Mouse (Mus musculus): ENCODE measurements at regions not wholly inside any gene's neighbourhood (a gene's known extent, or its start where the extent isn't known, plus 50 kb on each side); places are given as distances from the start of the nearest gene placed in this dataset.

DNA sequence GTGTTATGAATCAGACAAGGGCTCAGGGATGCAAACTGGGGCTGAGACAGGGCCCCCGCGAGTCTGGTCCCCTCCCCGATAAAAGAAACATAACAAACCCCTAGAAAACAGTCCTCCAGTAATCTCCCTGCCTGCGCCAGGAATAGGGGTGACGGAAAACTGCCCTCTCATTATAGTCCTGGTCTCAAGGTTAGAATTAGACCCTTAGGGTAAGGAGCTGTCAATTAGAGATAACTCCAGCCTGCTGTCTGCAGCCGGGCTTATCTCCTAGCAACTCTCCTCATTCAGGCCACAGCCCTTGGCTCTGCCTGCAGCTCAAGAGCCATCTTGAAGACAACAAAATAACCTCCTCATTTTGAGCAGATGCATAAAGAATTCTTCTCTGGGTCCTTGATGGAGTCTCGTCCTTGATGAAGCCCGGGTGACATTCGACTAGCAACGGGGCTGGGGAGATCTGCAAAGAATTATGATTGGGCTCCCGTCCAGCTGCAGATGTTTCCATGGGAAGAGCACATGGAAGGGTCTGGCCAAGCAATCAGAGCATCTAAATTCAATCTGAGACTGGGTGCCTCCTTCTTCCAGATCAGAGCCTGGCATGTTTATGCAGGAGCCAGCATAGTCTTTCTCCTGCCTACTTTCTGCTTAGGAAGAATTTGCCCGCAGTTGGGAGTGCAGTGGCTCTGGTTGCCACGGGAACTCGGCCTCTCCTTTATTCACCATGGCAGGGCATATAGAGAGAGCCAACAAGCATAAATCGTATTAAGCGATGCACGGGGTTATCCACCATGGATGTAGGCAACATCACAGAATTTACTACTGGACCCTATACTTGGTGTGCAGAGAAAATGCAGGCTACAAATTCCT is 281.2 kb downstream of the Sox11 start:
- peak; percentile 5 for DNase-seq (ENCODE audit: low spot score)

DNA sequence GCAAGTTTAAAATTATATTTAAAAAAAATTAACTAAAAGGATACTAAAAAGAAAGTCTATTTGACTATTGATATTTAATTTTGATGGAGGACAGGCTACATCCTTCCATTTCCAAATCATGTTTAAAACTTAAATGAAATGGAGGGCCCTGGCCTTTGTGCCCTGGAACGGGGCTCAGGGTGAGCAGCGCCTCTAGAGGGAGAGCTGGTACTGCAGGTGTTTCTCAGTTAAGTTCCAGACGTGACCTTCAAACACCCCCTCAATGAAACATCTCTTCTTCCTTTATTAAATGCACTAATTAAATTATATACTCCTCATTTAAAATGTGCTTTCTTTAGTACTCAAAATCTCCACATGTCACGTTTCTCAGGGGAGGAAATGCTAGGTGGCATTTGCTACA is 282.5 kb downstream of the Sox11 start:
- no peak for DNase-seq (ENCODE audit: low spot score)

DNA sequence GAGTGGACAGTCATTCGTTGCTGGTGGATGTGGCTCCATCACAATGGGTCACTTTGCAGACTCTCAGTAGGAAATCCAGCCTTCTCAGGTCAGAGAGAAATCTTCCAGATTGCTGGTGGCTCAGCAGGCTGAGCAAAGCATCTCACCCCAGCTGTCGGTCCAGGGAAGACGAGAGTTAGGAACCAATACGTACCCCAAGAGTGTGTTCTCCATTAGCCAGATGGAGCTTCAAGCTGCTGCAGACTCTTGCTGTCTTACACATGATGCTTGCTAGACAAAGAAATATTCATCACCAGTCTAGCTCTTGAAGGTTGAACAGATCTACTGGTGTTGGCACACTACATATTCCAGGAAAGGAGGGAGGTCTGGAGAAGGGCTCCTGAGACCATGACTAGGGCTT is 288.0 kb downstream of the Sox11 start:
- DNase-seq (ENCODE audit: low spot score): no peak

DNA sequence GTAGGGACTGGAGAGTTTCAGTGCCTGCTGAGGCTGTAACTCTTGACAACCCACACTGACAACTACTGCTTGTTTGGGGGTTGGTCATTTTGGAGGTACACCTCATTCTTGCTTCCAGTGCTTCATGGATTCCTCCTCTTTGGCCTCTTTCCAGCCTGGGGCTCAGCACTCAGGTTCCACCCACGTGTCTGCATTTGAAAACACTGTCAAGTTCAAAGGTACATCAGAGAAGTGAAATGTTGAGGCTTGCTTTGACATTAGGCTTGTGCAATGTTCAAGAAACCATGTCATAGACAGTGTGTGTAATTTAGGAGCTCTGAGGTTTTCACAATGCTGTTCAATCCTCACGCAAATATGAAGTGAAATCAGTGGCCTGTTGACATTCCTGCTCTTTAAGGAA is 304.5 kb downstream of the Sox11 start:
- DNase-seq (ENCODE audit: low spot score): no peak

DNA sequence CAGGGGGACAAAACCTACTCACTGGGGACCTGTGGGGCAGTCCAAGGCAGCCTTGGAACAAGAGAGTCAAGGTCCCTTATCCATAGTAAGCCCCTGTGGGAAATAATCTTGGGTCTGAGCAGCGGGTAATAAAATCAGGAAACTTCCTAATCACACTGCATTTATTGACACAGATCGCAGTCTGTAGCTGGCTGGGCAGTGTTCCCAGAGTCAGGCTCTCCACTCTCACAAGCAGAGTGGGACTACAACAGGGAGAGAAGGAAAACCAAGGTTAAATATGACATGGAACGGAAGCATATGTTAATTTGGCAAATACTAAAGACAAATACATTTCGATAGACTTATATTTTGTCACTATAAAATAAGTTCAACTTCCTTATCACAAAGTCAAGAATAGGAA is 322.6 kb downstream of the Sox11 start:
- no peak for DNase-seq (ENCODE audit: low spot score)

DNA sequence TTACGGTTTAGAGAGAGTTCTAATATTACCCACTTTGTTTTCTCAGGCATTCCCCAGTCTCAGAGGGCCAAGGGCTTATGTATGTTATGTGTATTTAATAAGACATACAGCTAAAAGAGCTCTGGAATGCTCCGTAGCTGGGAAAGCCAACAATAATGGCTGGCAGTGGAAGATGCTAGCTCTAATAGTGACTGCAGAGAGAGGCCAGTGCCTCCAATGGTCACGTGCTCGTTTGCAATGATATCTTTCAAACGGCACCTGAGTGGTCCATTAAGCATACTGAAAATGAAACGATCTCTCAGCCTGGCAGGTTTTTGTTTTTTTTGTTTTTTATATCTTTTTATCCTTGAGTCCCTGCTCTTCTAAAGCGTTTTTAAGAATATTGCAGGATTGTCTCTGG is 324.0 kb downstream of the Sox11 start:
- DNase-seq (ENCODE audit: low spot score): no peak

DNA sequence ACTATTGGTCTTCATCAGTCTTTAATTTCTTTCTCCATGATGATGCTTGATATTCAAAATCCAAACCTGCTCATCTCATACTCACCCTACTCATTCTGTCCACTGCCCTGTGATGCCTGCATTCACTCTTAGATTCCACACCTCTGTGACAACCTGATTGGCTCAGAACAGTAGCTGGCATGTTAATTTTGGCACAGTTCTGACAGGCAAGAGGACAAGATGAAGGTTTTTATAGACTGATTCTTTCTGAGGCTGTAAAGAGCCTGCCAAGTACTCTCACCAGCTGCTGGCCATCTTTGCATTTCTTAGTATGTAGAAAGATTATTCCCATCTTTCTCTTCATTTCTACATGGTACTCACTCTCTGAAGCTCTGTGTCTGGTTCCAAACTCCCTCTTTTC is 343.1 kb downstream of the Sox11 start:
- no peak for DNase-seq (ENCODE audit: low spot score)

DNA sequence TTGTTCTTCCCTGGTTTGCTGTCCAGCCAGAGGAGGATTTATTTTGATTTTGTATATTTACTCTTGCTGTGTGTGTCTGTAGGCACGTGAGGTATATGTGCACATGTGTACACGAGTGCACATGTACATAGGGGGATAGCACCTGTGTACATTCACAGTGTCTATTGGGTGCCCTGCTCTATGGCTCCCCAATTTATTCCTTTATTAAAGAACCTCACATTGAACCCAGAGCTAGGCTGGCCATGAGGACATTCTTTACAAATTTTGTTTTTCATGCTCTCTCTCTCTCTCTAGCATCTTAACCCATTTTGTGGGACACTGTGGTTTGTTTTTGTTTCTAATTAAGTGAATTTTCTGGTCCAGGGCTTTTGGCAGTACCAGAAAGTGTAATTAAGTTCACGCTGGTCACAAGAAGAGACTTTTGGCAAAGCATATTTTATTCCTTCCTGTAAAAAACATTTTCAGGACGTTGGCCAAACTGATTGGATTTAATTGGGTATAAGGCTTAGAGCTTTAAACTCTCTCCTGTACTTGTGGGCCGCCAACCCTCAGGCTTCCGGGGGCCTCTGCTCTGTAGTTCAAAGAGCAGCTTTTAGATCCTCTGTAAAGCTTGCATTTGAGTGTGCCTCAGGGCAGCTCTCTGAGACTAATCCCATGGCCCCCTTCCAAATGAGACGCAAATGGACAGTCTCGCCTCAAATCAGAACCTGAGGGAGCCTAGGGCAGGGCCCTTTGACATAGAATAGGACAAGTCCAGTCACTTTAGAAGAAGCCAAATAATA is 365.9 kb downstream of the Sox11 start:
- no peak for DNase-seq (ENCODE audit: low spot score)

DNA sequence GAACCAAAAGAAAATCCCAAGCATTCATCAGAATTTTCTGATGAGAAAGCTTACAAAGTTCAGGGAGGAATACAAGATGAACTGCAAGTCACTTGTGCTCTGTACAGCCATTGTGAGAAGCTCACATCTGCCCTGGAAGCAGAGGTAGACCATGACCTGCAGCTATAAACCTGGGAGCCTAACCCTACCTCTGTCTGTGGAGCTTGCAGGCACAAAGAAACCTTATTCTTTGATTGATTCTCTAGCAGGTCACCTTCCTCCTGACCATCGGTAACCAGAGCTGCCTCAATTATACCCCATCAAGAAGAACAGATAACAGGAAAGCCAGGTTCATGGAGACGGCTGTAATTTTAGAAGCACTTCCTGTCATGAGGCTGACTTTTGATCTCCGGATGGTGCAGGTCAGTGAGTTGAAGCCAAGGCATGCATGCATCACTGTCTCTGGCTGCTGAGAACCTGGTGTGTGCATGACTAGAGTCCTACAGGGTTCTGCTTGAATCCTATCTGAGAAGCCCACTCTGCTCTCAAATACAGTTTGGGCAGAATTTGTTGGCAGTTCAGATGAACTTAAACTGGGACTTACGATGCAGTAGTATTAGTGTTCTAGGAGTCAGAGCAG is 369.8 kb downstream of the Sox11 start:
- DNase-seq (ENCODE audit: low spot score): no peak

DNA sequence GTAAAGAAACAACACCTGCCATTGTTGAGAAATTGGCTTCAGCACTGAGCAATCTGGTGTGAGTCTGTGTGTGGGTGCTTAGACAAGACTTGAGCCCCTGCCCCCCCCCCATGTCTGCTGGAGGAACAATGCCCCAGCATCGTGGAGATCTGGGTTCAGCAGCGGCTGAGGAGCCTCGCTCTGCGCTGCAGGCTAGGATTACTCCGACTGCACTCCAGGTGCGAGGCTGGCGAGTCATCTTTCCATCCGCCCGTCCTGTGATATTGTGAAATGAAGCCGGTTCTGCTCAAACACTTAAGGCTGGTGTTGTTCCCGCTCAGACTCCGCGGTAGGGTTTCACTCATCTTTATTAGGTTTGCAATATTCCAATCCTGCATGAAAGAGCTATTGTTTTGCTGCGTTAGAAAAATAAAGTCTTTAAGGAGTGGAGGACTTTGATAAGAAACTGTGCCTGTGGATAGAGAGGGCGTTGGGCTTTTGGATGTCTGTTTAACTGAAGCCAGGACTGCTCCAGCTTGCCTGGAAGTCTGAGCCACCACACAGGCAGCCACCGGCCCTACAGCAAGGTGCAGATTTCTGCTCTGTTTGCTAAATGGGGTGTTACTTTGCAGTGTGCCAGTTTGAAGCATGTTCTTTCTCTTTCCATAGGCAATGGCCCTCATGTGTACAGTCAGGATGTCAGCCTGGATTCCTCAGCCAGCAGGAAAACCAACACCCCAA is 375.2 kb downstream of the Sox11 start:
- DNase-seq (ENCODE audit: low spot score): no peak

DNA sequence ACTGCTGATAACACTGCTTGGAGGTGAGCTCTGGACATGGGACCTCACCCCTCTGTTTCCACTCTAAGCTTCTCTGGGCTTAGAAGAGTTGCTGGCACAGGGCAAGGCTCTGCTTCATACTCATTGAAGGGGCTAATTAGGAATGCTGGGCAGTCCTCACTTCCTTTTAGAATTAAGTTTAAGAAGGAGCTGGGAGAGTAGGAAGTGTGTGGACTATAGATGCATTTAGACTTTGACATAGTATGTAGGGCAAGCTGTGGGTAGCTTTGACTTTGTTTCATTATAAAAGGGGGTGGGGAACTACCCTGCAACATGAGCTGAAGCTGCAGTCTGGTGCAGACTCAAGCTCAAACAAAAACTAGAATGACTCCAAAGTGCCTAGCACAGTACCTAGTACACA is 378.5 kb downstream of the Sox11 start:
- no peak for DNase-seq (ENCODE audit: low spot score)

DNA sequence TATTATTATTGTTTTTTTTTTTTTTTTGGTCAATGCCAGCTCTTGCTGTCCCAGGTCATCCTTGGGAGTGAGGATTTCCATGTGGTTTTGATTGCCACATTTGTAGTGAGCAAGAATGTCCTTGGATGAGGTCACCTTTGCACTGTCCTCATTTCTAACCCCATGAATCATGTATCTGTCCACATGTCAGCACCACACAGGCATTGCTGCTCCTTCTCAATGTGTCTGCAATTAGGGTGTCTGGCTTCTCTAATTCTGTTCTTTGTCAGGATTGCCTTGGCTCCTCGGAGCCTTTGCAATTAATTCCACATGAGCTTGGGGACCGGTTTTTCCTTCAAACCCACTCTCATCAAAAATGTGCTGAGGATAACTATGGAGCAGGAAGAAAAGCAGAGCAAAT is 402.5 kb downstream of the Sox11 start:
- peak; percentile 2 for DNase-seq (ENCODE audit: low spot score)

DNA sequence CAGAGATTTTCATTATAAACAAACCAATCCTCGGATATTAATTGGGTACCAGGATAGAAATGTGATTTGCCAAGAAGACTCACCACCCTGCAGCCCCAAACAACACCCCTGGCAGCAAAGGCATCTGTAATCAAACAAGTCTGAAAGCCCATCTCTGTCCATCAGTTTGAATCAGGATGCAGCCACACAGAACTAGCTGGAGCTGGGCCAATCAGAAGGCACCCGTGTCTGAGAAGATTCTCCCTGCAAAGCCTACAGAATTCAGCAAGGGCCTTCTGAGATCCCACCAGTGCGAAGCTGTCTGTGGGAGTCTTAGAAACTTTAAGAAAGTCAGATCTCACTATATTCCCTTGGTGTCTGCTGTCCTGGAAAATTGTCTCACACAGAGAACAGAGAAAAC is 404.5 kb downstream of the Sox11 start:
- DNase-seq (ENCODE audit: low spot score): no peak

DNA sequence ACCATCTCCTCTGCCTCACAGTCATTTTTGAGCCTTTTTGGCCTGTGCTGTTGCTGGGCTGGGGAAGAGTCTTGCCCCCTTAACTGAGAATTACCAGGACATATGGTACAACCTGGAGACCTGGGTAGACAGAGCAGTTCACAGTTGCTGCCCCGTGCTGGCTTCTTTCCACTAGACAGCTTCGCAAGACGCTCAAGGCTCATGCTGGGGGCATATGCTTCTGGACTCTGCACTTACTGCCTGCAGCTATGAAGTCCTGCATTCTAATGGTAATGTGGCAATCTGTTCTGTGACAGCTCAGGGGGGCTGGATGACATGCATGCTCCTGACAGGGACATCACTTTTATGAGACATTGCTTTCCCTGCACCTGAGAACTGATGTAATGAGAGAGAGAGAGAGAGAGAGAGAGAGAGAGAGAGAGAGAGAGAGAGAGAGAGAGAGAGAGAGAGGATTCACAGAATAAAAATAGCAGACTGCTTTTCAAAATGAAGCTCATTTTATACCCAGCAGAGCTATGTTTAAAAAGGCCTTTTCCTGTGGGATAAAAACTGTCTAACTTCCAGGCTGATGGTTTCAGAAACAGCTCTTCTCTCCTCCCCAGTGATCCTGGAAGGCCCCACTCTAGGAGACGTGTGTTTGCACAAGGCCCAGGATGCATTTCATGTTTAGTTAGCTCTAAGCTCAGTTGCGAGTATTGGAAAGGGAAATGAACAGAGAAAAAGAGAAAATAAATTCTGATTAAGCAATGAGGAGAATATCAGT is 405.5 kb downstream of the Sox11 start:
- no peak for DNase-seq (ENCODE audit: low spot score)

DNA sequence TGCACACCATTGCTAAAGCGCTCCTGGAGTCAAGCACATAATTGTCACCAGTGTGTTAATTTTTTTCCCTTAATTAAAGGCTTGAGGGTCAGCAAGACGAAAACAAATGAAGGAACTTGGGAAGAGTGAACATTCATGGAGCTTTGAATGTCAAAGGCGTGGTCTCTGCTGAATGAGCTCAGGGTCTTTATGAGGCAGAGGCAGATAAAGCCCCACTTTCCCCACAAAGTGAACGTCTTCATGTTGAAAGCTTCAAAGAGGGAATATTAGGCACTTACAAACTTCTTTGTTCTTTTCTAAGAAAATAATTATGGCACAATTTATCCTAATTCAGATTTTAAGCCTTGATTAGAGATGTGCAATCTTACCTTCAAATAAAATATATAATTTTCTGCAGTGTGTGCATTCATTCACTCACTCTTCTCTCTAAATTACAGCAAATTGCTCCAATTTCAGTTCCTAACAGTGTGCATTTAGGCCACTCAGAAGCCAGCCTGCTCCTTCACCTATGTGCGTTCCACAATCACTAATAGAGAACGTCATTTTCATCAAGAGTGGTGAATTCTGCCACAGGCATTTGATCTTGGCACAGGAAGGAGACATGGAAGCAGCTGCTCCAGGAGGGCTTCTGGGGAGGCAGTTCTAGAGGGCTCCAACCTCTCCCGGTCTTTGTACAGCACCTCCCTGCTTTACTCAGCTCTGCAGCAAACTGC is 412.1 kb downstream of the Sox11 start:
- DNase-seq (ENCODE audit: low spot score): no peak

DNA sequence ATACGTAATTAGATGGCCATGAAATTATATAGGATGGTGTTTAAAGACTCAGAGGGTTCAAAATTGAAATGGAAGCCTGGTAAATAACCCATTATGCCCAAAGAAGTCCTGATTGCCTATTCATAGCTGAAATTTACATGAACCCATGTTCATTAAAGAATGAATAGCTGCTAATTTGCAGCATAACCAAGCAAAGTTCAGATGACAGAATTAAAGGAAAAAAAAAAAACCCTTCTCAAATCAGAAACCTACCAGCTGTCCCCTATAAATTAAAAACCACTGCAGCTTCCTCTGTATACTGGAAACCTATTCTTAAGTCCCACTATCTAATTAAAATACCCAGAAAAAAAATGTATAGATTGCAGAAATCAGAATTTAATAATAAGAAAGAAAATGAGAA is 436.2 kb downstream of the Sox11 start:
- DNase-seq (ENCODE audit: low spot score): no peak

DNA sequence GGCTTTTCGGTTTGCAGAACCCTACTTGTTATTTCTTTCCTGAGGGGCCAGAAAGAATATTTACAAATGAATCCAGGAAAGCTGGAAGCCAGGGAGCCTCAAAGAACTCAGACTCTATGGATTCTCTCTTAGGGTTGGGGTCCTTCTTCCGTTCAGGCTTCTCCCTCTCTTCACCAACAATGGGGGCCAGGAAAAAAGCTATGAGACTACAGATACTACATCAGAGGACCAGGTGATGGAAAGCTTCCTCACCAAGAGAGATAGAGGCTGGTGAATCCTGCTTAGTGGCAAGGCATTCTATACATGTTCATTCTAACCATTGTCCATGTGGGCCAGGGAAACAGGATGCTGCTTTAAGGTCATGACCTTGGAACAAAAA is 434.9 kb downstream of the Cmpk2 start:
- DNase-seq (ENCODE audit: low spot score): no peak

DNA sequence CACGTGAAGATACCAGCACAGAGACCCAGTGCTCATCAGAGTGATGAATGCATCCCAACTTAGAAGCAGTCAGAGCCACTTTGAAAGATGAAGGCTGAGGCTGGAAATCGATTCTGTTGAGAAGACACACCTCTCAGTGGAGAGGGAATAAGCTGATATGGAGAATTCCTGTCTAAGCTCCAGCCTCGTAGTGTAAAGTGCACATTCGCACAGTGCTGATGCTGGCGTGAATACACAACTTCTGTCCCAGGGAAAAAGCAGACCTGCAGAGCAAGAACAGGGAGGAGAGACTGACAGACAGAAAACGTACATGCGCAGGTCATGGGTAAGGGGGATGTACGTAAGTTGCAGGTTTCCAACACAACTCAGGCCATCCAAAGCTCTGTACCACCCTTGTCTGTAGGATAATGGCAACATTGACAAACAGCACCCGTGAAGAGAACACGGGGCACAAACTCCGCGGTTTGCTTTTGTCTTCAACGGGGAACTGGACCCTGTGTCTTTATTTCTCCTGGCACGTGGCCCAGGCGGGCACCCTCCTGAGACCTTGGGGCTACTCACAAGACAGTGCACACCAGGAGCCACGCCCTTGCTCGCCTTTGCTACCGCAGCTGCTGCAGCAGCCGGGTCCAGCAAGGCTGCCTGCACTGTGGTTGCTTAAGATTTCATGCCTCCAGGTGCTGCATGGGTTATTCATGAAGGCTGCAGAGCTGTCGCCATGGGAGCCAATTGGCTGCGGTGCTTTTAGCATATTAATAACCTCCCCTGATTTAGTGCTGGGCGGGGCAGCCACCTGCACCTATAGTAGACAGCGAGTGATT is 434.3 kb downstream of the Cmpk2 start:
- DNase-seq (ENCODE audit: low spot score): no peak

DNA sequence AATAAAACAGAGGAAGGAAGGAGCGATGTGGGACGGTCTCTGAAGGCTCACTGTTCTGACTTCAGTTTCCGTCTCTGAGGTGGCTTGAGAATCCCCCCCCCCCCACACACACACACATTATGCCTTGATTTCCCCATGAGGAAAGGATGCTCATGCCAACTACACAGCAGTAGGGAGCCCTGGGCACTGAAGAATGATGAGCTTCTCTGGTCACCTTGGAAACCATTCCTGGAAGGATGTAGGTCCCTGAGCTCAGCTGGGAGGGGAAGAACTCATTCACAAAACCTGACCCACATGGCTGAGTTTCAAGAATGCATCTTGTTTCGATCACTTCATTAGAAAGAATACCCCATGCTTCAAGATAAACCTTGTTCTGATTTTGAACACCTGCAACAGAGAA is 422.2 kb downstream of the Cmpk2 start:
- no peak for DNase-seq (ENCODE audit: low spot score)

DNA sequence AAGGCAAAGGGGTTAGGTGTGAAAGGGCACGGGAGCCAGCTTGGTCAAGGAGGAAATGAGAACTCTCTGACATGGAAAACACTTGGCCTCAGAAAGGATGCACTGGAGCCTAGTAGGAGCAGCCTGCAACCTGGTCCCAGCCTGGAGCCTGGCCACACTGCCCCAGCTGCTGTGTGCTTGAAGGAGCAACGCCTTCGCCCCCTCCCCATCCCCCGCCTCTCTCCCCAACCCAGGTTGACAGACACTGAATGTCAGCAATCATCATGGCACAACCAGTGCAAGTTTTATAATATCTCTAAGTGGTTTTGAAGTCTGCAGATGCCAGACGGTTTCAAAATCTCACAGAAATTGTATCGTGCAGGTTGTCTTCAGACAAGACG is 417.6 kb downstream of the Cmpk2 start:
- DNase-seq (ENCODE audit: low spot score): no peak

Data from yolk sac, embryonic 10.5 days (tissue).